Mouse (Mus musculus): ENCODE measurements around the gene Rcbtb2. TPM values are rescaled to one million over a fixed set of nuclear protein-coding genes. Genes with fewer than 3 reads are reported as not detected.
A peak's percentile ranks its signal among the peaks of the same experiment; 100 is the strongest.

Rcbtb2 gene
- polyA plus RNA-seq, 1 experiment from 2014 or later, result 32.2 TPM

GRCm38 (mm10) chr14:73253453-73254251 is 130.8 kb downstream of the Rcbtb2 start:
- H3K36me3 ChIP-seq (ENCODE audit: control insufficient read depth, insufficient read depth), result 0 out of 2 replicates have a peak, but pooled peaks cover 3% of the 10 kb centered on the region
- H3K4me1 ChIP-seq (replicated peaks; ENCODE audit: control insufficient read depth, insufficient read depth, low read length), result peaks cover 3% of the 10 kb centered on the region; the same call in 1 of the 2 replicates
- no peaks in the 10 kb centered on the region for H3K27me3 ChIP-seq (replicated peaks; ENCODE audit: control insufficient read depth, insufficient read depth, low read length)
- H3K9ac ChIP-seq (ENCODE audit: low read depth, low read length), result peak overlapping the region; percentile 23
- peak overlapping the region; percentile 37 for H3K4me2 ChIP-seq (replicated peaks; ENCODE audit: low read depth)
- ATAC-seq, result peak; percentile 96
- H3K27ac ChIP-seq (ENCODE audit: low read depth, low read length), result peak overlapping the region; percentile 70
- H3K4me3 ChIP-seq (ENCODE audit: low read depth, low read length), result no peak overlapping the region
- 26% methylated on average over 6 of the region's 6 CpGs for WGBS
- TF ChIP-seq CTCF (IDR thresholded peaks at IDR 0.05; ENCODE audit: low read depth), result no peak
- no peaks in the 10 kb centered on the region for H3K9me3 ChIP-seq (ENCODE audit: control insufficient read depth)

GRCm38 (mm10) chr14:73254412-73254811 is 131.6 kb downstream of the Rcbtb2 start:
- peak overlapping the region; percentile 37; the same call in 1 of the 2 replicates for H3K4me2 ChIP-seq (replicated peaks; ENCODE audit: low read depth)
- H3K4me1 ChIP-seq (replicated peaks; ENCODE audit: control insufficient read depth, insufficient read depth, low read length), result peaks cover 3% of the 10 kb centered on the region; the same call in 1 of the 2 replicates
- H3K36me3 ChIP-seq (ENCODE audit: control insufficient read depth, insufficient read depth), result 0 out of 2 replicates have a peak, but pooled peaks cover 3% of the 10 kb centered on the region
- ATAC-seq, result no peak
- no peaks in the 10 kb centered on the region for H3K27me3 ChIP-seq (replicated peaks; ENCODE audit: control insufficient read depth, insufficient read depth, low read length)
- H3K4me3 ChIP-seq (ENCODE audit: low read depth, low read length), result no peak overlapping the region
- H3K9me3 ChIP-seq (ENCODE audit: control insufficient read depth), result no peaks in the 10 kb centered on the region
- 0 out of 2 replicates have a peak overlapping the region, but pooled peaks have one; percentile 22 for H3K9ac ChIP-seq (ENCODE audit: low read depth, low read length)
- WGBS, result 53% methylated on average over 4 of the region's 4 CpGs
- peak; percentile 53 for TF ChIP-seq CTCF (IDR thresholded peaks at IDR 0.05; ENCODE audit: low read depth)
- H3K27ac ChIP-seq (ENCODE audit: low read depth, low read length), result peak overlapping the region; percentile 70

- Histone ChIP-seq H3K27me3 (replicated peaks; ENCODE audit: control insufficient read depth, insufficient read depth, low read length) (no peaks in the 10 kb centered on the region), H3K4me1 (replicated peaks; ENCODE audit: control insufficient read depth, insufficient read depth, low read length) (peaks cover 3% of the 10 kb centered on the region; the same call in 1 of the 2 replicates), H3K27ac (ENCODE audit: low read depth, low read length) (no peak overlapping the region), H3K4me3 (ENCODE audit: low read depth, low read length) (no peak overlapping the region), H3K36me3 (ENCODE audit: control insufficient read depth, insufficient read depth) (0 out of 2 replicates have a peak, but pooled peaks cover 3% of the 10 kb centered on the region), H3K9ac (ENCODE audit: low read depth, low read length) (no peak overlapping the region), H3K4me2 (replicated peaks; ENCODE audit: low read depth) (no peak overlapping the region), H3K9me3 (ENCODE audit: control insufficient read depth) (no peaks in the 10 kb centered on the region)
- TF ChIP-seq CTCF (IDR thresholded peaks at IDR 0.05; ENCODE audit: low read depth), result no peak
- ATAC-seq, result no peak
- WGBS, result 66% methylated on average over 3 of the region's 3 CpGs
Measured at GRCm38 (mm10) chr14:73255426-73255970, 132.7 kb downstream of the Rcbtb2 start.

- Histone ChIP-seq H3K4me1 (replicated peaks; ENCODE audit: control insufficient read depth, insufficient read depth, low read length) (peaks cover 3% of the 10 kb centered on the region; the same call in 1 of the 2 replicates), H3K36me3 (ENCODE audit: control insufficient read depth, insufficient read depth) (0 out of 2 replicates have a peak, but pooled peaks cover 8% of the 10 kb centered on the region), H3K27me3 (replicated peaks; ENCODE audit: control insufficient read depth, insufficient read depth, low read length) (no peaks in the 10 kb centered on the region), H3K27ac (ENCODE audit: low read depth, low read length) (no peak overlapping the region), H3K4me2 (replicated peaks; ENCODE audit: low read depth) (no peak overlapping the region), H3K4me3 (ENCODE audit: low read depth, low read length) (no peak overlapping the region), H3K9me3 (ENCODE audit: control insufficient read depth) (no peaks in the 10 kb centered on the region), H3K9ac (ENCODE audit: low read depth, low read length) (no peak overlapping the region)
- 50% methylated on average over 7 of the region's 7 CpGs for WGBS
- TF ChIP-seq CTCF (IDR thresholded peaks at IDR 0.05; ENCODE audit: low read depth), result no peak
- no peak for ATAC-seq
Measured at GRCm38 (mm10) chr14:73257348-73257747, 134.5 kb downstream of the Rcbtb2 start.

MicroRNAs encoded within 50 kb of the gene (microRNA counts, 519-probe panel; counts per million panel counts)
- microRNA mmu-miR-687, result not detected

Small RNA genes lying within 50 kb of the gene (microRNA-seq; reads per million reads assigned to microRNA genes)
- not detected for gene Mir687

Other genes with a start within 250 kb of the Rcbtb2 start
- gene Cysltr2, start 73.9 kb upstream of the Rcbtb2 start, polyA plus RNA-seq (2015; fragmentation: Nextera tagmentation; extraction: Ambion mirVana), result 0.30 and 0.41 TPM in 2 replicates
- 7.8 and 8.1 TPM in 2 replicates for gene Lpar6, start 114.9 kb downstream of the Rcbtb2 start, polyA plus RNA-seq (2015; fragmentation: Nextera tagmentation; extraction: Ambion mirVana)
- gene Rb1, start 202.8 kb downstream of the Rcbtb2 start, polyA plus RNA-seq (2015; fragmentation: Nextera tagmentation; extraction: Ambion mirVana), result 14.1 and 15.1 TPM in 2 replicates